Mouse (Mus musculus): ENCODE results near the gene Kdm4a.

DNA sequence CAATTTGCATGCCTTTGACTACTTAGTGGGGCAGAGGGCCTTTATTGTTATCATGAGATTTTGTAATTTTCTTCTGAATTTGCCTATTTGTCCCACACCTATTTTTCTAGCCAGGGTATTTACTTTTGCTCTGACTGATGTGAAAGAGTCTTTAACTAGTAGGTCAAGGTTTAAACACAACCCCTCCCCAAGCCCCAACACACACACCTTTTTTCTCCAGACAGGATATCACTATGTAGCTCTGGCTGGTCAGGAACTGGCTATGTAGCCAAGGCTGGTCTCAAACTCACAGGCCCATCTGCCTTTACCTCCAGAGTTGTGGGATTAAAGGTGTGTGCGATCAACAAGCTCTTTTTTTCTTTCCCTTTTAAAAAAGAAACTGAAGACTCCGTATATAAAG, 19.2 kb upstream of the Kdm4a start:
- no peak for TF ChIP-seq CTCF (conservative IDR thresholded peaks at IDR 0.05; ENCODE audit: insufficient read depth, insufficient read length, low read depth, low read length)
- no peak for TF ChIP-seq POLR2A (IDR thresholded peaks at IDR 0.05; ENCODE audit: low read depth, low read length)
